Mouse (Mus musculus): Measurements from ENCODE around the gene Lima1. TPM values are rescaled to one million over a fixed set of nuclear protein-coding genes. Genes with fewer than 3 reads are reported as not detected.
"Not testable (repeated sequence)": the region's sequence is repeated elsewhere in the genome, so short reads cannot be mapped to it uniquely, and the experiment has no call there.

Lima1 gene
- polyA plus RNA-seq, 1 experiment from 2014 or later: 28.6 TPM

GRCm38 (mm10) chr15:99825211-99825610 is 50.0 kb downstream of the Lima1 start:
- no peak for DNase-seq (ENCODE audit: low spot score)
- Histone ChIP-seq H3K27ac (ENCODE audit: low read length) (no peak overlapping the region), H3K9me3 (ENCODE audit: low read length) (no peaks in the 10 kb centered on the region), H3K4me3 (ENCODE audit: low read depth, low read length) (no peak overlapping the region), H3K4me2 (replicated peaks; ENCODE audit: low read depth, low read length) (no peak overlapping the region), H3K9ac (replicated peaks; ENCODE audit: low read depth) (no peak overlapping the region), H3K27me3 (replicated peaks; ENCODE audit: insufficient read depth, low read length) (no peaks in the 10 kb centered on the region), H3K36me3 (ENCODE audit: insufficient read depth, low read length) (no peaks in the 10 kb centered on the region), H3K4me1 (ENCODE audit: insufficient read depth, low read depth, low read length) (no peaks in the 10 kb centered on the region)
- 82% methylated on average over 3 of the region's 3 CpGs for WGBS
- no peak for TF ChIP-seq CTCF (IDR thresholded peaks at IDR 0.05)
- no peak for TF ChIP-seq EP300 (IDR thresholded peaks at IDR 0.05)
- ATAC-seq: no peak

GRCm38 (mm10) chr15:99823322-99823898 is 51.8 kb downstream of the Lima1 start:
- no peak for ATAC-seq
- no peak for DNase-seq (ENCODE audit: low spot score)
- no peak overlapping the region for H3K4me3 ChIP-seq (ENCODE audit: low read depth, low read length)
- no peaks in the 10 kb centered on the region for H3K9me3 ChIP-seq (ENCODE audit: low read length)
- H3K27me3 ChIP-seq (replicated peaks; ENCODE audit: insufficient read depth, low read length): no peaks in the 10 kb centered on the region
- no peak for TF ChIP-seq EP300 (IDR thresholded peaks at IDR 0.05)
- no peak for TF ChIP-seq CTCF (IDR thresholded peaks at IDR 0.05)
- no peak overlapping the region for H3K9ac ChIP-seq (replicated peaks; ENCODE audit: low read depth)
- H3K4me2 ChIP-seq (replicated peaks; ENCODE audit: low read depth, low read length): no peak overlapping the region
- H3K4me1 ChIP-seq (ENCODE audit: insufficient read depth, low read depth, low read length): no peaks in the 10 kb centered on the region
- no peak overlapping the region for H3K27ac ChIP-seq (ENCODE audit: low read length)
- H3K36me3 ChIP-seq (ENCODE audit: insufficient read depth, low read length): no peaks in the 10 kb centered on the region
- 63% methylated on average over 8 of the region's 8 CpGs for WGBS

- not testable (repeated sequence) for ATAC-seq; H3K36me3 ChIP-seq (ENCODE audit: insufficient read depth, low read length); H3K9me3 ChIP-seq (ENCODE audit: low read length); H3K27ac ChIP-seq (ENCODE audit: low read length); H3K4me1 ChIP-seq (ENCODE audit: insufficient read depth, low read depth, low read length); H3K4me2 ChIP-seq (replicated peaks; ENCODE audit: low read depth, low read length); H3K9ac ChIP-seq (replicated peaks; ENCODE audit: low read depth); DNase-seq (ENCODE audit: low spot score); H3K27me3 ChIP-seq (replicated peaks; ENCODE audit: insufficient read depth, low read length); H3K4me3 ChIP-seq (ENCODE audit: low read depth, low read length)
- 82% methylated on average over 13 of the region's 13 CpGs for WGBS
Observed at GRCm38 (mm10) chr15:99822501-99822900, 52.8 kb downstream of the Lima1 start.

- Histone ChIP-seq H3K27ac (ENCODE audit: low read length) (peak overlapping the region; percentile 86), H3K36me3 (ENCODE audit: insufficient read depth, low read length) (no peaks in the 10 kb centered on the region), H3K4me2 (replicated peaks; ENCODE audit: low read depth, low read length) (peak overlapping the region; percentile 57), H3K9ac (replicated peaks; ENCODE audit: low read depth) (peak overlapping the region; percentile 56), H3K4me3 (ENCODE audit: low read depth, low read length) (peak overlapping the region; percentile 47), H3K4me1 (ENCODE audit: insufficient read depth, low read depth, low read length) (no peaks in the 10 kb centered on the region), H3K9me3 (ENCODE audit: low read length) (no peaks in the 10 kb centered on the region), H3K27me3 (replicated peaks; ENCODE audit: insufficient read depth, low read length) (no peaks in the 10 kb centered on the region)
- TF ChIP-seq EP300 (IDR thresholded peaks at IDR 0.05) (no peak), CTCF (IDR thresholded peaks at IDR 0.05) (peak; percentile 34)
- 33% methylated on average over 14 of the region's 14 CpGs for WGBS
- ATAC-seq: peak; percentile 72
- peak; percentile 87 for DNase-seq (ENCODE audit: low spot score)
Observed at GRCm38 (mm10) chr15:99819621-99820279, 55.5 kb downstream of the Lima1 start.

- Histone ChIP-seq H3K4me1 (ENCODE audit: insufficient read depth, low read depth, low read length) (no peaks in the 10 kb centered on the region), H3K4me2 (replicated peaks; ENCODE audit: low read depth, low read length) (peak overlapping the region; percentile 57), H3K9ac (replicated peaks; ENCODE audit: low read depth) (peak overlapping the region; percentile 56), H3K27ac (ENCODE audit: low read length) (peak overlapping the region; percentile 86), H3K4me3 (ENCODE audit: low read depth, low read length) (peak overlapping the region; percentile 47), H3K9me3 (ENCODE audit: low read length) (no peaks in the 10 kb centered on the region), H3K36me3 (ENCODE audit: insufficient read depth, low read length) (no peaks in the 10 kb centered on the region), H3K27me3 (replicated peaks; ENCODE audit: insufficient read depth, low read length) (no peaks in the 10 kb centered on the region)
- 33% methylated on average over 6 of the region's 6 CpGs for WGBS
- TF ChIP-seq EP300 (IDR thresholded peaks at IDR 0.05) (no peak), CTCF (IDR thresholded peaks at IDR 0.05) (no peak)
- ATAC-seq: no peak
- no peak for DNase-seq (ENCODE audit: low spot score)
Observed at GRCm38 (mm10) chr15:99819109-99819440, 56.2 kb downstream of the Lima1 start.

- Histone ChIP-seq H3K4me1 (ENCODE audit: insufficient read depth, low read depth, low read length) (no peaks in the 10 kb centered on the region), H3K27me3 (replicated peaks; ENCODE audit: insufficient read depth, low read length) (no peaks in the 10 kb centered on the region), H3K9ac (replicated peaks; ENCODE audit: low read depth) (peak overlapping the region; percentile 56), H3K27ac (ENCODE audit: low read length) (peak overlapping the region; percentile 86), H3K36me3 (ENCODE audit: insufficient read depth, low read length) (no peaks in the 10 kb centered on the region), H3K9me3 (ENCODE audit: low read length) (no peaks in the 10 kb centered on the region), H3K4me2 (replicated peaks; ENCODE audit: low read depth, low read length) (peak overlapping the region; percentile 57), H3K4me3 (ENCODE audit: low read depth, low read length) (peak overlapping the region; percentile 47)
- DNase-seq (ENCODE audit: low spot score) (peak; percentile 77), ATAC-seq (peak; percentile 41)
- WGBS: 12% methylated on average over 13 of the region's 13 CpGs
- TF ChIP-seq EP300 (IDR thresholded peaks at IDR 0.05): no peak; the same call in 1 of the 2 replicates
- no peak for TF ChIP-seq CTCF (IDR thresholded peaks at IDR 0.05)
Observed at GRCm38 (mm10) chr15:99818321-99819108, 56.7 kb downstream of the Lima1 start.
